Mouse (Mus musculus) left cerebral cortex, adult 11 months (tissue): ENCODE results near the gene Rimbp3.
A peak's percentile ranks its signal among the peaks of the same experiment; 100 is the strongest.
"Not testable (repeated sequence)": the region's sequence is repeated elsewhere in the genome, so short reads cannot be mapped to it uniquely, and the experiment has no call there.

ENCODE experiments used
- DNase-seq: peaks from one replicate; pipeline ENCODE4 v3.0.0; 2022; ENCODE audit warnings: low spot score

Rimbp3 gene

GRCm38 (mm10) chr16:17208389-17209361, at the start of gene Rimbp3:
Rimbp3 (plus strand) TSS chr16:17208603.
- peak; percentile 74 for DNase-seq

- not testable (repeated sequence) for DNase-seq
These were observed 42.9 kb upstream of the Rimbp3 start for GRCm38 (mm10) chr16:17165478-17165877.

GRCm38 (mm10) chr16:17167179-17167578, 41.2 kb upstream of the Rimbp3 start:
- DNase-seq: no peak

- no peak for DNase-seq
These were observed 40.4 kb upstream of the Rimbp3 start for GRCm38 (mm10) chr16:17168049-17168448.

GRCm38 (mm10) chr16:17175765-17176164, 32.6 kb upstream of the Rimbp3 start:
- no peak for DNase-seq

- DNase-seq: no peak
These were observed 30.7 kb upstream of the Rimbp3 start for GRCm38 (mm10) chr16:17177623-17178170.

- no peak for DNase-seq
These were observed 28.7 kb upstream of the Rimbp3 start for GRCm38 (mm10) chr16:17179706-17180105.

GRCm38 (mm10) chr16:17181382-17181781, 27.0 kb upstream of the Rimbp3 start:
- DNase-seq: no peak

- DNase-seq: no peak
These were observed 26.3 kb upstream of the Rimbp3 start for GRCm38 (mm10) chr16:17182136-17182535.

- DNase-seq: no peak
These were observed 25.4 kb upstream of the Rimbp3 start for GRCm38 (mm10) chr16:17183003-17183402.

GRCm38 (mm10) chr16:17185475-17185874, 22.9 kb upstream of the Rimbp3 start:
- DNase-seq: no peak

GRCm38 (mm10) chr16:17193823-17194222, 14.6 kb upstream of the Rimbp3 start:
- DNase-seq: no peak

- no peak for DNase-seq
These were observed 8.1 kb upstream of the Rimbp3 start for GRCm38 (mm10) chr16:17200121-17200952.

- peak; percentile 71 for DNase-seq
These were observed 7.3 kb upstream of the Rimbp3 start for GRCm38 (mm10) chr16:17200953-17201707.

- DNase-seq: no peak
These were observed 6.4 kb upstream of the Rimbp3 start for GRCm38 (mm10) chr16:17201977-17202376.

- DNase-seq: no peak
These were observed 5.9 kb upstream of the Rimbp3 start, which contains the start of gene Ube2l3 for GRCm38 (mm10) chr16:17202549-17202948. Ube2l3 (minus strand) TSS chr16:17202649.

- no peak for DNase-seq
These were observed 3.4 kb upstream of the Rimbp3 start for GRCm38 (mm10) chr16:17204990-17205389.

- peak; percentile 6 for DNase-seq
These were observed 1.1 kb downstream of the Rimbp3 start for GRCm38 (mm10) chr16:17209404-17209960.

- DNase-seq: peak; percentile 83
These were observed 1.8 kb downstream of the Rimbp3 start for GRCm38 (mm10) chr16:17209981-17210838.

GRCm38 (mm10) chr16:17216934-17217633, 8.7 kb downstream of the Rimbp3 start:
- no peak for DNase-seq
